Mouse (Mus musculus) heart, embryonic 15.5 days (tissue): ENCODE measurements around the gene Itm2b. TPM values are rescaled to one million over a fixed set of nuclear protein-coding genes. Genes with fewer than 3 reads are reported as not detected.

Source experiments
- ATAC-seq: fragments of 200-750 bp; cut with Nextera tagmentation; replicated peaks from 2 replicates; pipeline ENCODE4 v1.8.0; 2017; ENCODE audit warnings: low read depth, moderate TSS enrichment; ENCODE audit not compliant: insufficient number of reproducible peaks, insufficient read depth, low FRiP score
- H3K27ac ChIP-seq: fragments of 300-500 bp; sonication (generic); 2 replicates; pipeline ENCODE4 v1.5.1; 2015; ENCODE audit warnings: mild to moderate bottlenecking, inconsistent platforms
- H3K27me3 ChIP-seq: fragments of 300-500 bp; sonication (generic); 2 replicates; pipeline ENCODE4 v1.6.1; 2015; ENCODE audit warnings: inconsistent platforms
- H3K36me3 ChIP-seq: fragments of 300-500 bp; sonication (generic); 2 replicates; pipeline ENCODE4 v1.6.1; 2015; ENCODE audit warnings: mild to moderate bottlenecking, inconsistent platforms
- H3K4me1 ChIP-seq: fragments of 300-500 bp; sonication (generic); replicated peaks from 2 replicates; pipeline ENCODE4 v1.6.1; 2015; ENCODE audit warnings: inconsistent platforms
- H3K4me2 ChIP-seq: fragments of 300-500 bp; sonication (generic); 2 replicates; pipeline ENCODE4 v1.6.1; 2015; ENCODE audit warnings: inconsistent platforms, mild to moderate bottlenecking, moderate library complexity
- H3K4me3 ChIP-seq: fragments of 300-500 bp; sonication (generic); 2 replicates; pipeline ENCODE4 v1.5.1; 2015; ENCODE audit warnings: mild to moderate bottlenecking, inconsistent platforms
- H3K9ac ChIP-seq: fragments of 300-500 bp; sonication (generic); 2 replicates; pipeline ENCODE4 v1.6.1; 2015; ENCODE audit warnings: mild to moderate bottlenecking, inconsistent platforms
- H3K9me3 ChIP-seq: fragments of 300-500 bp; sonication (generic); replicated peaks from 2 replicates; pipeline ENCODE4 v1.6.1; 2016; ENCODE audit warnings: inconsistent platforms
- WGBS: fragments of 180-500 bp; shearing (Covaris S2); methylation state at CpG from one replicate; pipeline ENCODE4 v1.1.7; 2015; ENCODE audit warnings: mixed read lengths; 5-methylcytosine and 5-hydroxymethylcytosine counted together
- polyA plus RNA-seq: library from polyadenylated mRNA; unstranded; fragments of >200 nt; fragmentation: Nextera tagmentation; extraction: Ambion mirVana; gene quantifications from 2 replicates; pipeline ENCODE4 v1.2.1, GENCODE M21; 2015

Gene Itm2b
- polyA plus RNA-seq, 1 experiment from 2014 or later, result 728 TPM

DNA sequence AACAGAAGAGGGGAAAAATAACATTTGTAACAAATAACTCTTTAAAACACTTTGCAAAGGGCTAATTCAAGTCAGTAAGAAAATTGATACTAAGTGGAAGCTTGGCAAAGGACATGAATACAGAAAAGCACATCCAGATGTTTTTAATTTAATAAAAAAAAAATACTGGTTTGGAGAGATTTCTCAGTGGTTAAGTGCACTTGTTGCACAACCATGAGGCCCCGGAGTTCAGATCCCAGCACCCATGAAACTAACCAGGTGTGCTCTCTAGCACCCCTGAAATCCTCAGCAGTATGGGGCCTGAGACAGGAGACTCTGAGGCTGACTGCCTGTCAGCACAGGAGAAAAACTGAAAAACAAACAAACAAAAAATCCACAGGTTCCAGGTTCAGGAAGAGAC, 26.6 kb upstream of the Itm2b start:
- Histone ChIP-seq H3K4me2 (no peak overlapping the region), H3K27me3 (no peaks in the 10 kb centered on the region), H3K27ac (no peak overlapping the region), H3K4me3 (no peak overlapping the region), H3K4me1 (no peaks in the 10 kb centered on the region), H3K36me3 (no peaks in the 10 kb centered on the region), H3K9ac (no peak overlapping the region), H3K9me3 (no peaks in the 10 kb centered on the region)
- 85% methylated on average over 1 of the region's 1 CpGs for WGBS
- no peak for ATAC-seq

DNA sequence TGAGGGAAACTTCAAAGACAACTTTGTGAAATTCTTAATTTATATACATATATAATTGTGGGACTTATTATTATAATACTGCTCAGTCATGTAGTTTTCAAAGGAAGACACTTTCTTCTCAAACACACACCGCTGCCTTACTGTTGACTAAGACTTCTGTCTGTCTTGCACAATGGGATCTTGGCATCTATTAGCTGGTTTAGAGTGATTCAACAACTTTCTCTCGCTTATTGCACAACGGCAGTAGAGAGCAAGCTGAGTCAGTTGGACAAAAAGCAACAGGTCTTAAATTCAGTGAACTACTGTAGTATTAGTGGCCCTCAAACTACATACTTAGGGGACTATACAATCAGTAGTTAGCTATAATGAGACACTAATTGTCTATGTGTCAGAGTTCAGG, 25.0 kb upstream of the Itm2b start:
- ATAC-seq, result no peak
- Histone ChIP-seq H3K9me3 (no peaks in the 10 kb centered on the region), H3K27ac (no peak overlapping the region), H3K27me3 (no peaks in the 10 kb centered on the region), H3K9ac (no peak overlapping the region), H3K4me2 (no peak overlapping the region), H3K36me3 (no peaks in the 10 kb centered on the region), H3K4me1 (no peaks in the 10 kb centered on the region), H3K4me3 (no peak overlapping the region)
- WGBS, result 83% methylated on average over 3 of the region's 3 CpGs

DNA sequence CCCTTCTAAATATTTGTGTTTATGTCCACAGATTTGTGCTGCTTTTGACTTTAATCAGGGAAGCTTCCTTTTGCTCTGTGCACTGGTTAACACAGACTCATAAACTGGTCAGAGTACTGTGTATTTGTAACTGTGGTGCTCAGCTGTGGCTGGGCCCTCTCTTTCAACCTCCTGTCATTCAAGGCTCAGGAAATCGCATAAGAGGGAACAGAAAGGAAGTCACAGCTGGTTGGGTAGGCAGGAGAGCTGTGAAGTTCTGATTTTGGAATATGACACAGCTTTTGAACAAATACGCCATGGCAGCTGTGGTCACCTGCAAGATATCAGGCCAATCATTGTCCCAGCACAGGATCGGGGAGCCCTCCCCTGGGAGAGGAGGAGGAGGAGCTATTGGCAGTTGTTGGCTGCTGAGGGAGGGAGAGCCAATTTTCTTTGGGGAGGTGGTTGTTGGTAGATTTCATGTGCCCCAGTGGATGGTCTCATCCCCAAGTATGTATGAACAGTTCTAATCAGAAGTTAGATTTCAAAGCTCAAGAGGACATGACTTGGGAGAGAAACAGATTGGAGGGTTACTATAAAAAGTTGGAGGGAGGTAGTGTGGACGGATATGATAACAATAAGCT, 23.2 kb upstream of the Itm2b start:
- H3K9ac ChIP-seq, result no peak overlapping the region
- no peaks in the 10 kb centered on the region for H3K9me3 ChIP-seq
- whole genome bisulfite sequencing, result 65% methylated on average over 4 of the region's 4 CpGs
- no peak overlapping the region for H3K27ac ChIP-seq
- no peaks in the 10 kb centered on the region for H3K4me1 ChIP-seq
- no peak for ATAC-seq
- no peaks in the 10 kb centered on the region for H3K36me3 ChIP-seq
- no peak overlapping the region for H3K4me2 ChIP-seq
- H3K4me3 ChIP-seq, result no peak overlapping the region
- H3K27me3 ChIP-seq, result no peaks in the 10 kb centered on the region

DNA sequence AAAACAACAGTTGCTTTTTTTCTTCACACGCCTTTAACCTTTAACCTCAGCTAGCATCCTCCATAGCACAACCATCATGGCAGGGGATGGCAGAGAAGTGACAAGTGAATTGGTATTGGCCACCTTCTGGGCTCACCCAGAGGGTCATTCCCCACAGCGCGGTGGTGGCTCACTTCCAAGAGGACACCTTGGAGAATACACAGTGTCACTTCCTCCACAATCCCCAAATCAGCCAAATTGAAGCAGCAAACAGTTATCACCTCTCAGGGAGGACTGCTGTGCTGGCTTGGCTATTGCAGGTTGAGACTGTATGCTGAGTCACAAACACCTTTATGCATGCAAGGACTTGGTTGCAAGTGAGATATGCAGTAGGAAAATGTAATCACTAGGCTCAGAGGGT, 18.9 kb upstream of the Itm2b start:
- no peak overlapping the region for H3K4me2 ChIP-seq
- H3K27me3 ChIP-seq, result no peaks in the 10 kb centered on the region
- 47% methylated on average over 3 of the region's 3 CpGs for WGBS
- peaks cover 23% of the 10 kb centered on the region for H3K4me1 ChIP-seq
- H3K9me3 ChIP-seq, result no peaks in the 10 kb centered on the region
- no peaks in the 10 kb centered on the region for H3K36me3 ChIP-seq
- H3K9ac ChIP-seq, result no peak overlapping the region
- ATAC-seq, result no peak
- no peak overlapping the region for H3K27ac ChIP-seq
- no peak overlapping the region for H3K4me3 ChIP-seq

DNA sequence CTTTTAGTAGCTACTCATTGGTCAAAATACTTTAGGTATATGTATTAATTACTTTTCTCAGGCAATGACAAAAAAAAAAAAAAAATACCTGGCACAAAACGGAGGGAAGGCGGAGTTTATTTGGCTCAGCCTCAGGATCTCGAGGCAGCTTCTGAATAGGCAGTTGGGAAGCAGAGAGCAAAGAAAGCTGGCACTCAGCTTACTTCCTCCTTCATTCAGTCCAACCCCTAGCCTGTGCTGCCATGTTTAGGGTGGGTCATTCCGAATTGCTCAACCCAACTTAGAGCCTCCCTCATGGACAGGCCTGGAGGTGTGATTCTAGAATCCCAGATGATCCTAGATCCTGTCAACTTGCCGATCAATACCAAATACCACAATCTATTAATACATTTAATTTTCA, 18.3 kb upstream of the Itm2b start:
- no peak overlapping the region for H3K4me2 ChIP-seq
- H3K27ac ChIP-seq, result no peak overlapping the region
- no peak overlapping the region for H3K4me3 ChIP-seq
- H3K27me3 ChIP-seq, result no peaks in the 10 kb centered on the region
- no peaks in the 10 kb centered on the region for H3K36me3 ChIP-seq
- ATAC-seq, result no peak
- H3K9ac ChIP-seq, result no peak overlapping the region
- H3K4me1 ChIP-seq, result peaks cover 23% of the 10 kb centered on the region
- 64% methylated on average over 5 of the region's 5 CpGs for WGBS
- no peaks in the 10 kb centered on the region for H3K9me3 ChIP-seq

DNA sequence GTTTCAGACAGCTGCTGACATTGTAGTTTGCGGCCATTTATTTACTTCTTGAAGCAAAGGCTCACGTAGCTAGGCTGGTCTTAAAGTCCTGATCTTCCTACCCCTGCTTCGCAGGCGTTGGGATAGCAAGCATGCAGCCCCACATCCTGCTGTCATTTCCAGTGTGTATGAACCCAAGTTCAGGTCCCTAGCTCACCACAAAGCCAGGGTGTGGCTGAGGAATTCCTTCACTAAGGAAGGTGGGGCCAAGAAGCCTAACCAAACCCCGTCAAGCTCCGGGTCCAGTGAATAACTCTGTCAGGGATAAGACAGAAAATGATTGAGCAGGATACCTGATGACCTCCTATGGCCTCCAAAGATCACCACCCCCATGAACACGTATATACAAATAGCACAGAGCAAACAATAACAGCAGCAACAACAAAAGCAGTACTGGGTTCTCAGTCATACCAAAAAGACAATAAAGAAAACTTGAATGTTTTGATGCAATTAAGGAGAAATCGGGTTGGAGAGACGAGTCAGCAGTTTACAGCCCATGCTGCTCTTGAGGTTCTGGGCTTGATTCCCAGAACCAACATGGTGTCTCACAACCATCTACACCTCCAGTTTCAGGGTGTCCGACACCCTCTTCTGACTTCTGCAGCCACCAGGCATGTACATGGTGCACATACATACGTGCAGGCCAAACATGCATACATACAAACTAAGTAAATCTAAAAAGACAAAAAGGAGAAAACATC, 17.4 kb upstream of the Itm2b start:
- WGBS, result 71% methylated on average over 11 of the region's 11 CpGs
- Histone ChIP-seq H3K27me3 (no peaks in the 10 kb centered on the region), H3K4me1 (peaks cover 29% of the 10 kb centered on the region), H3K27ac (no peak overlapping the region), H3K4me2 (no peak overlapping the region), H3K9me3 (no peaks in the 10 kb centered on the region), H3K4me3 (no peak overlapping the region), H3K9ac (no peak overlapping the region), H3K36me3 (no peaks in the 10 kb centered on the region)
- no peak for ATAC-seq

DNA sequence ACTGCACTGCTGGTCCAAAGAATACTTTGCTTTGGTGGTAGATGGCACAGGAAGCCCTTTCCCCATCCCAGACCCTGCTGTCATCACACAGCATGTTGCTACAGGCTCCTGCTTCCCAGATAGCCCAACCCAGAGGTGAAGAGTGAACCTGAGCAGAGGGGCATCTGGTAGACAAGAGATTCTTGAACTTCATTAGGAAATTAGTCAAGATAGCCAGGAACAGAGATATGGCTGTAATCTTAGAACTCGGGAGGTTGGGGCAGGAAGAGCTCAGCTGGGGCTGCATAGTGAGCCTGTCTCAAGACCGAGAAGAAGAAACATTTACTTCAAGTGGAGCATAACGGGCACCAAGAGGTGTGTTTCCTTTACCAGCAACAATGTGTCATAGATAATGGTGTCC, 16.3 kb upstream of the Itm2b start:
- Histone ChIP-seq H3K27ac (peak overlapping the region; percentile 27; the same call in 1 of the 2 replicates), H3K9me3 (no peaks in the 10 kb centered on the region)

DNA sequence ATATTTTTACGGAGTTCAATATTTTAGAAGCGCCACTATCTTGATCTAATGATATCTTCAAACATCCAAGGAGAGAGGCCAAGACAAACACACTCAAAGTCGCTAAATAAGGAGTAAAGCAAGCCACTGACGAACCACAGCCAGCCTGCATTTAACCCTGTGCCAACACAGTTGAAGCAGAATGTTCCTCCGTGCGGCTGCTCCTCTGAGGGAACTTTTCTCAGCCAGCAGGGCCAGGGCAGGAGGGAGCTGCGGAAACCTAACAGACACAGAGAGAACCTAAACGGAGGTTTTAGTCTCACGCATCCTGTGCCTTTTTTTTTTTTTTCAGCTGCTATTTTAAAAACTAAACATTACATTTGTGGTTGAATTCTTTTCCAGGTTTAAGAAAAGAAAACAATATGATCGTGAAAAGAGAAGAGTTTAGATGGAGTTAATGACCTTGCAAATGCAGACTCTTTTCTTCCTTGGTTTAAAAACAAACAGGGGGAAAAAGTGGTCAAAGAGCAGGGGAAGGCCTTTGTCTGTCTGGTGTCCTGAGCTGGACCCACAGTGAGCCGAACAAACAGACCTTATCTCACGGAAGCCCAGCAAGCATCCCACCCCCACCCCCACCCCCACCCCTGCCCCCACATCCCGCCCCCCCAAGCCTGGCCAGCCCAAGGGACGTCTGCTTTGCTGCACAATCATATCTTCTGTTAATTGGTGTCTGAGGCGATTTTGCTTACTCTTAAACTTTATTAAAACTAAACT, 15.0 kb upstream of the Itm2b start:
- peak overlapping the region; percentile 73 for H3K27ac ChIP-seq
- 19% methylated on average over 15 of the region's 15 CpGs for WGBS
- ATAC-seq, result peak; percentile 42; the same call in 1 of the 2 replicates
- no peaks in the 10 kb centered on the region for H3K27me3 ChIP-seq
- H3K36me3 ChIP-seq, result no peaks in the 10 kb centered on the region
- H3K9ac ChIP-seq, result no peak overlapping the region
- H3K4me1 ChIP-seq, result peaks cover 29% of the 10 kb centered on the region
- no peak overlapping the region for H3K4me3 ChIP-seq
- no peak overlapping the region for H3K4me2 ChIP-seq
- no peaks in the 10 kb centered on the region for H3K9me3 ChIP-seq

More for the DNA sequence above, 16.3 kb upstream of the Itm2b start:
- Histone ChIP-seq H3K4me2 (no peak overlapping the region), H3K27me3 (no peaks in the 10 kb centered on the region), H3K4me1 (peaks cover 29% of the 10 kb centered on the region), H3K9ac (no peak overlapping the region), H3K4me3 (no peak overlapping the region), H3K36me3 (no peaks in the 10 kb centered on the region)
- WGBS, result 29% methylated on average over 3 of the region's 3 CpGs
- peak; percentile 33 for ATAC-seq

DNA sequence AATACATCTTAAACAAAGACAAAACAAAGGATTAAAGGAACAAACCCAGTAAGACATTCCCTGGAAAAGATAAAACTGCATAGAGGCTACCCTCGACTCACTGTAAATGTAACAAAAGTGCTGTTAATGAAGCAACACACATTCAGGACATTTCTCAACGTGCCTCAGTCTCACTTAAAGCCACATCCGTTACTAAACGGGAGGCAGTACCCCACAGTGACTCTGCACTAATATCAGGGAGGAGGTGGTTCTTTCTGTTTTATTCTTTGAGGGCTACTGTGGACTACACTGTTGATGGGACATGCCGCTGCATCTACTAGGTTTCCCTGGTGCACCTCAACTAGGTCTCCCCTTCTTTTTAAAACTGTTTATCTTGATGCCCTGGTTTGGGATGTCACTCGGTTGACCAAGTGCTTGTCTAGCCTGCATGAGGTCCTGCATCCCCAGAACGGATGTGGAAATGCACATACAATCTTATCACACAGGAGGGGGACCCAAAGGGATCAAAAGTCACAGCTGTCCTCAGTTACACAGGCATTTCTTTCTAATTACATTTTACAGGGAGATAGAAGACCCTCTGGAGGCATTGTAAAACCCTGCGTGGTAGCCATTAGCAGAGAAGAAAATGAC, 13.4 kb upstream of the Itm2b start:
- Histone ChIP-seq H3K27ac (no peak overlapping the region), H3K9ac (no peak overlapping the region), H3K27me3 (no peaks in the 10 kb centered on the region), H3K36me3 (no peaks in the 10 kb centered on the region), H3K9me3 (no peaks in the 10 kb centered on the region), H3K4me3 (no peak overlapping the region), H3K4me2 (no peak overlapping the region), H3K4me1 (peaks cover 32% of the 10 kb centered on the region)
- WGBS, result 57% methylated on average over 8 of the region's 8 CpGs
- ATAC-seq, result no peak

DNA sequence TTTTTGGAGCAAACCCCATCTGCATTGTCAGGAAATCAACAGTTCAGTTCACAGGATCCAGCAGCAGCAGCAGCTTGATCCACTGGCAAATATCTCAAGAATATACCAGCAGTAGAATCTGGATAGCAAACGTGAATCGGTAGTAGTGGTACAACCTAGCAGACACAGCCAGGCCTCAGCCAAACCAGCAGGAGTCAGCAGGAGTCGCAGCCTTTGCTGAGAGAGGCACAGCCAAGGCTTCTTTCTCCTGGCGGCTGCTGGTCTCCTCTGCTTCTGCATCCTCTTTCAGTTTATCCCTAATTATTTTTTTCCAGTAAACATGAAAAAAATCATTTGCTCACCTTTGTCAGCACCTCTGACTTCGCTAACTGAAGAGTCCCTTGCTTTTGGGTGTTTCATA, 10.7 kb upstream of the Itm2b start:
- WGBS, result 59% methylated on average over 5 of the region's 5 CpGs
- H3K27ac ChIP-seq, result no peak overlapping the region
- peaks cover 19% of the 10 kb centered on the region for H3K4me1 ChIP-seq
- no peaks in the 10 kb centered on the region for H3K9me3 ChIP-seq
- ATAC-seq, result no peak
- no peak overlapping the region for H3K4me3 ChIP-seq
- no peaks in the 10 kb centered on the region for H3K36me3 ChIP-seq
- no peak overlapping the region for H3K4me2 ChIP-seq
- H3K27me3 ChIP-seq, result no peaks in the 10 kb centered on the region
- no peak overlapping the region for H3K9ac ChIP-seq

DNA sequence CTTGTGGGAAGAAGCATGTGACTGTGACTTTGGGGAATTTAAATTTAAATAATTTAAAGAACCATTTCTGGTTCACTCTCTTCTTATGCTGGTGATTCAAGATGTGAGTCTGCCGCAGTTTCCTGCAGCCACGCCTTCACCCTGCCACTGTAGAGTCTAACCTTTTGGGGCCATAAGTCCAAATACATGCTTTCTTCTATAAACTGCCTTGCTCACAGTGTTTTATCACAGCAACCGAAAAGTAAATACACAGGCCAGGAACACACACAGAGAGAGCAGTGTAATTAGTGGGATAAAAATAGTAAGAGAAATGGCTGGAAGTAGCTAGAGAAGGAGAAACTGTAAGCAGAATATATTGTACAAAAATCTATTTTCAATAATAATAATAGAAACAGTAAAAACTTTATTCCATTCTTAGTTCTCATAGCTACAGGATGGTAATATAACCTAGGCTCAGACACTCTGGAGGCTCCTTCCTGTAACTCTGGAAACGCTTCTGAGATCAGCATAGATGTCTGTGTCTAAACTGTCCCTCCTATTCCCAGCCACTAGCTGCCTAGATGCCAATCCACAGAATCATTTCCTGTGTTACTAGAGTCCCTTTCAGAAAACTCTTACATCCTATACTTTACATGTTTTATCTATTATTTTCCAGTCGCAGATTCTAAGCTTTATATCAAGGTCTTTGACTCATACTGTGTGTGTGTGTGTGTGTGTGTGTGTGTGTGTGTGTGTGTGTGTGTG, 9.3 kb upstream of the Itm2b start:
- WGBS, result 58% methylated on average over 5 of the region's 5 CpGs
- H3K27ac ChIP-seq, result peak overlapping the region; percentile 47
- no peak overlapping the region for H3K4me3 ChIP-seq
- H3K36me3 ChIP-seq, result no peaks in the 10 kb centered on the region
- no peaks in the 10 kb centered on the region for H3K9me3 ChIP-seq
- H3K27me3 ChIP-seq, result no peaks in the 10 kb centered on the region
- no peak overlapping the region for H3K9ac ChIP-seq
- peaks cover 10% of the 10 kb centered on the region for H3K4me1 ChIP-seq
- no peak; the same call in 1 of the 2 replicates for ATAC-seq
- no peak overlapping the region for H3K4me2 ChIP-seq
